Mouse (Mus musculus): ENCODE results near the gene Muc13. TPM values are rescaled to one million over a fixed set of nuclear protein-coding genes. Genes with fewer than 3 reads are reported as not detected.

Muc13 gene
- total RNA-seq, 2 experiments from 2014 or later, result not detected

GRCm38 (mm10) chr16:33797860-33798259, 4.0 kb downstream of the Muc13 start:
- peak; percentile 45 to 70 for DNase-seq (ENCODE audit: low spot score in 2 of 2)
- intact Hi-C loops (cut with DNase I), result loop anchor here (5.0 kb wide), 1 partner anchor 236 kb away; no protein-coding TSS in a partner anchor

DNA sequence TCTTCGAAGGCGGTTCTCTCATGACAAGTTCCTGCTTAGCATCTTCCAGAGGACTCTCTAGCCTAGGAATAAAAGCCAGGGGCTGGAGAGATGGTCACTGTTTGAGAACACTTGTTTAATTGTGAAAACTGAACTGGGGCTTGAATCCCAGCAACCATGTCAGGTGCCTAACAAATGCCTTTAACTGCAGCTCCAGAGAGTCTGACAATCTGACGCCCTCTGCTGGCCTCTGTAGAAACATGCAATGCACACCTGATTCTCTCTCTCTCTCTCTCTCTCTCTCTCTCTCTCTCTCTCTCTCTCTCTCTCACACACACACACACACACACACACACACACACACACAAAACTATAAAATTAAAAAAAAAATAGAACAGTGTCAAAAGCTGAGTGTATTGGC, 16.2 kb downstream of the Muc13 start:
- intact Hi-C loops (cut with DNase I), result no loop called here
- no peak for DNase-seq (ENCODE audit: low spot score in 2 of 2)

- DNase-seq (ENCODE audit: low spot score in 2 of 2), result no peak
- intact Hi-C loops (cut with DNase I), result no loop called here
Observed at GRCm38 (mm10) chr16:33818413-33819165, 24.8 kb downstream of the Muc13 start.

DNA sequence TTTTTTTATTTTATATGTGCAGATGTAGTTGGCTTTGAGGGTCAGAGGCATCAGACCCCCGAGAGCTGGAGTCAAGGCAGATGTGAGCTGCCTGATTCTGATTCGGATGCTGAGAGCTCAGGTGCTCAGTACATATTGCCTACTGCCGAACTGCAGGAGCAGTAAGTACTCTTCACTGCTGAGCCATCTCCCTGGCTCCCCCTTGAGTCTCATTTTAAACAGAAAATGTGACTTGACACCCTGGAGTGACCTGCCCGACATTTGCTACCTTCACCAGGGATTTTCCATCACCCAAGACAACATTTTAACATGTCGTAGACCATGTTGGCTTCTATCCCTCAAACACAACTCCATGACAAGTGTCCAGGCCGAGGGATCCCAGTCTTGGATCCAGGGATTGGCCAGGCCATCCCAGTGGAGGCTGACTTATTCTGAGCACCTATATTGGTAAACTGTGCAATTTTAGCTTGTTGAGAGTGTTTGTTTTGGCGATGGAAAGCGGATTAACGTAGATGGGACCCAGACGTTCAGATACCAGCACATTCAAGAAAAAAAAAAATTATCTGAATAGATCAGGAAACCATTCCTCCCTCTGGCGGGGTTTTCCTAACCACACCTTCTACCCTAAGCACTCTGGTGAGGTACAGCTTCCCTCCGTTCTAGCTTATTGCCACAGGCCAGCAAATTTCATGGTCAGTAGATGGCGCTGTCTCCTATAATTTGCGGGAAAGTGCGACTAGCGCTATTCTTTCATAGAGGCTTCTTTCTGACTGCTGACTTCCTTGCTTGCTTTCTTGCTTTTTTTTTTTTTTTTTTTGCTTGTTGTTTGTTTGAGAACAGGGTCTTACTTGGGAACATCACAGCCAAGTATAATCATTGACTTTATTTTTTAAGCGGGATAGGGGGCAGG, 26.7 kb downstream of the Muc13 start:
- intact Hi-C loops (cut with DNase I), result loop anchor here (1.0 to 5.0 kb wide), 3 partner anchors 131 to 292 kb away; no protein-coding TSS in a partner anchor
- peak; percentile 88 to 95 for DNase-seq (ENCODE audit: low spot score in 2 of 2)

- DNase-seq (ENCODE audit: low spot score in 2 of 2), result no peak
- intact Hi-C loops (cut with DNase I), result loop anchor here (5.0 kb wide), 1 partner anchor 288 kb away; no protein-coding TSS in a partner anchor
Observed at GRCm38 (mm10) chr16:33824603-33825002, 30.8 kb downstream of the Muc13 start.

DNA sequence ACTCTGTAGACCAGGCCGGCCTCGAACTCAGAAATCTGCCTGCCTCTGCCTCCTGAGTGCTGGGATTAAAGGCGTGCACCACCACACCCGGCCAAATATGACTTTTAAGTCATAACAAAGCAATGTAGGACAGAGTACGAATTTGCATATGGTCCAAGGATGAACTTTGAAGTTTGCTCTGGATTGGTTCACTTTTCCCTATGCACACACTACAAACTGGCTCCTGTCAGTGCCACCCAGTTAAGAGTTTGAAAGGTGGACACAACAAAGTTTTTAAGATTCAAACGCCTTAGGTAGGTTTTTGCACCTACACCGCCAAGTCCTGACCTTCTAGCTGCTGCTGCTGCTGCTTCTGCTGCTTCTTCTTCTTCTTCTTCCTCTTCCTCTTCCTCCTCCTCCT, 34.7 kb downstream of the Muc13 start:
- DNase-seq (ENCODE audit: low spot score in 2 of 2), result no peak
- intact Hi-C loops (cut with DNase I), result no loop called here

GRCm38 (mm10) chr16:33829301-33829831, 35.5 kb downstream of the Muc13 start, which contains the start of gene Itgb5:
Gene Itgb5, plus strand, starts transcription at chr16:33829665.
- no peak for DNase-seq (ENCODE audit: low spot score in 2 of 2)
- intact Hi-C loops (cut with DNase I), result no loop called here

DNA sequence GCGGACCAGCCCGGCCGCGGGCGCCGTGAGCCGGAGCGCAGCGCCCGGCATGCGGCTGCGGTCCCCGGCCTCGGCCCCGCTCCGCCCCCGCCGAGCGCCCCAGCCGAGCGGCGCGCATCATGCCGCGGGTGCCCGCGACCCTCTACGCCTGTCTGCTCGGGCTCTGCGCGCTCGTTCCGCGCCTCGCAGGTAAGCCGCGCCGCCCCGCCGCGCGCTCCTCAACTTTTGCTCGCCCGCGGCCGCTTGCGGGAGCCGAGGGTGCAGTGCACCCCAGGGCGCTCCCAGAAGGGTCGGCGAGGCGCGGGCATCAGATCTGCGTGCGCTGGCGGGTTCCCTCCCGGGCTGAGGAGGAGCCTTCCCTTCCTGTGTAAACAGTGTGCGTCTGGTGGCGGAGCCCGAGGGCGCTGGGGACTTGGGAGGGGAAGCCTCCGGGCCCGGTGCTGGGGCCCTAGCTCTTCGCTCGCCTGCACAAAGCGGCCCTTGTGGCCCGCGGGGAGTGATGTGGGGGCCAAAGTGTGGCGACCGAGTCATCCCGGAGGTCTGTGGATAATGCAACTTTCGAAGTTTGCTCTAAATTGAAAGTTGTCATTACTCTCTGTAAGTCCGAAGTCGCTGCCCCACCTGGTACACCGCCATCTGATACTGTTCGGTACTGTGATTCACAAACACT, 36.1 kb downstream of the Muc13 start:
- intact Hi-C loops (cut with DNase I), result loop anchor here (5.0 kb wide), 1 partner anchor 62 kb away; no protein-coding TSS in a partner anchor
- no peak for DNase-seq (ENCODE audit: low spot score in 2 of 2)

DNA sequence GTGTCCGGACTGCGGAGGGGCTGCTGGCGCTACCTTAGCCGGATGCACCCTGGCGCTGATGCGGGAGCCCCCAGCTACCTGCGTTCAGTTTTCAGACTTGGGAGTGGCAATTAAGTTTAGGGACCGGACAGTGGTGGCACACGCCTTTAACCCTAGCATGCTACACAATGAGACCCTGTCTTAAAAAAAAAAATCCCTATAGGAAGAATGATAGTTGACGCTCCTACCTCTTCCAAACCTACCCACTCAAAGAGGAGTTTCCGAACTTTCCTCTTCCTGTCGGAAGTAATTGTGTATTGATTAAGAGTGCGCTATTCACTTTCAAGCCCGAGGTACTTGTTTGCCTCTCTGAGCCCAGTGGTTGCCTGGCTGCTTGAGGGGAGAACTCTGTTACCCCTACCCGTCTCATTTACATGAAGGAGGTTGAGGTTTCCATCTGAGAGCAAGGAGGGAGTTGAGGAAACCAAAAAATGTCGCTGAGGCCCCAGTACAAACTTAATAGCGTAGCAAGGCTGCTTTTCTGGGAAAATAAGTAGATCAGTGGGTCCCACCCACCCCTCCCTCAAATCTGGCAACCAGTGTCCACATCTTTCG, 36.8 kb downstream of the Muc13 start:
- no peak for DNase-seq (ENCODE audit: low spot score in 2 of 2)
- intact Hi-C loops (cut with DNase I), result loop anchor here (5.0 kb wide), 1 partner anchor 62 kb away; no protein-coding TSS in a partner anchor

DNA sequence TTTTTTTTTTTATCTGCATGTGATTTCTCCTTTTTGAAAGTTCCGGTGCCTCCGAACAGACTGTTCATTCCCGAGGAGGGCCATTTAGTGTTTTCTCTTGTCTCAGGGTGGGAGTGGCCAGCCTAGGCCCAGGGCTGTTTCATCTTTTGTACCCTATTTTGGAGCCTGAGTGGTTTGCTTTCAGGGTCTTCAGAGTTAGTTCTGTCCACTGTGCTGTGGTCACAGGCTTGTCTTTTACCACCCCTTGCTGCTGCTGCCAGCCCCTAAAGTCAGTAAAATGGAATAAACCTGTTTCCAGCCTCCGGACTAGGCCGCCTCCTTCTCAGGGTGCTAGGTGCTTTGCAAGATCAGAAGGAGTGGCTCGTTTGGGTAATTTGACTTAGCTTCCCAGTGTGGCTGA, 38.2 kb downstream of the Muc13 start:
- intact Hi-C loops (cut with DNase I), result loop anchor here (5.0 kb wide), 1 partner anchor 60 kb away; no protein-coding TSS in a partner anchor
- DNase-seq (ENCODE audit: low spot score in 2 of 2), result no peak

DNA sequence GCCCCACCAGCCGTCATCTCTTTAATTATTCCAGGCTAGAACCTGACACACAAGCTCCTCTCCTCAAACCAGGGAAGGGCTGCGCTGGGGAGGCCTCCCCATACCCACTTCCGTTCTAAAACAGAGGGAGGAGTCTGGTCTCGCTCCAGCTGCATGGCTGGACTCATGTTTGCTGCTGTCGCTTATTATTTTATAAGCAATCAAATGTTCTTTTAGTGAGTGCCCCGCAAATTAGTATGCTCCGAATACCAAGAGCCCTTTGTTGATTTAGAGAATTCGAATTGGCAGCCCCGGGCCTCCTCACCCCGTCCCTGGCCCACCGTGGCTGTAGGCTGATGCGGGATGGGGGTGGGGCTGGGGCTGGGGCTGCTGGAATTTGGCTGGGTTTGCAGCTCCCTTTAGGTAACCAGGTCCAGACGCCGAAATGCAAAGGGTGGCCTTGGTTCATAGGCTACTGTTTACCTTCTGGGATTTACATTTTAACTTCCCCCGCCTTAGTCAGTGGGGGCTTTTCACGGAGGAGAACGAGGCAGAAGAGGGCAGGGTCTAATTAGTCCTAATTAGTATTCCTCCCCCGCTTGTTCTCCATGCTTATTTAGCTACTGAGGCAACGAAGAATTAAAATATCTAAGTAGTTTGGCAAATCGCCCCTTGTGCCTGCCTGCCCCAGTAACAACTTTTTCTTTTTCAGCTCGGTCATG, 39.0 kb downstream of the Muc13 start:
- intact Hi-C loops (cut with DNase I), result loop anchor here (5.0 kb wide), 1 partner anchor 59 kb away; no protein-coding TSS in a partner anchor
- peak in 1 of 2 experiments; percentile 53 for DNase-seq (ENCODE audit: low spot score in 2 of 2)

GRCm38 (mm10) chr16:33833429-33833753, 39.6 kb downstream of the Muc13 start:
- no peak for DNase-seq (ENCODE audit: low spot score in 2 of 2)
- intact Hi-C loops (cut with DNase I), result loop anchor here (5.0 kb wide), 1 partner anchor 59 kb away; no protein-coding TSS in a partner anchor

- DNase-seq (ENCODE audit: low spot score in 2 of 2), result peak in 1 of 2 experiments; percentile 26
- intact Hi-C loops (cut with DNase I), result loop anchor here (5.0 kb wide), 1 partner anchor 58 kb away; no protein-coding TSS in a partner anchor
Observed at GRCm38 (mm10) chr16:33833781-33834482, 40.1 kb downstream of the Muc13 start.

GRCm38 (mm10) chr16:33836676-33837075, 42.8 kb downstream of the Muc13 start:
- no peak for DNase-seq (ENCODE audit: low spot score in 2 of 2)
- intact Hi-C loops (cut with DNase I), result no loop called here

DNA sequence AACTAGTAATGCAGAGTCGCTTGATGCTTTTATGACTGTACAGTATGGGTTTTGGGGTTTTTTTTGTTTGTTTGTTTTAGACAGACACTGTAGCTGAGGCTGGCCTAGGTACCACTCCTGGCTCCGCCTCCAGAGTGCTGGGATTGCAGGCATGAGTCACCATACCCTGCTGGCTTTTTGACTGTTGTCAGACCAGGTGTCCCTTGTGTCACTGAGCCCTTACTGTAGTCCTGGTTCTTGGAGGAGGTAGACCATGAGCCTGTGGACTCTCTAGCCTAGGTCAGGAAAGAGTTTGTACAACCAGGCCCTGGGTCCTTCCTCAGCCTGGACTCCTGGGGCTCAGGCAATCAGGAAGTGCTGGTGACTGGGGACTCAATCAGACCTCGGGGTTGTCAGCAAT, 43.4 kb downstream of the Muc13 start:
- no peak for DNase-seq (ENCODE audit: low spot score in 2 of 2)
- intact Hi-C loops (cut with DNase I), result no loop called here

GRCm38 (mm10) chr16:33840616-33841015, 46.8 kb downstream of the Muc13 start:
- intact Hi-C loops (cut with DNase I), result no loop called here
- no peak for DNase-seq (ENCODE audit: low spot score in 2 of 2)

GRCm38 (mm10) chr16:33842081-33842880, 48.4 kb downstream of the Muc13 start:
- DNase-seq (ENCODE audit: low spot score in 2 of 2), result no peak
- intact Hi-C loops (cut with DNase I), result no loop called here

Data from left cerebral cortex, postnatal 14 days (tissue).